Mouse (Mus musculus) heart, postnatal 0 days (tissue): ENCODE results near the gene Frmd8.
"Not testable (repeated sequence)": the region's sequence is repeated elsewhere in the genome, so short reads cannot be mapped to it uniquely, and the experiment has no call there.

Experiments used
- CTCF ChIP-seq: IDR thresholded peaks from 2 replicates; pipeline ENCODE4 v1.5.1; 2016; ENCODE audit warnings: antibody characterized with exemption, control low read depth, low read depth
- EP300 ChIP-seq: IDR thresholded peaks from 2 replicates; pipeline ENCODE4 v1.6.1; 2016; ENCODE audit warnings: antibody characterized with exemption, low read depth

GRCm38 (mm10) chr19:5882079-5882478 is 7.0 kb upstream of the Frmd8 start:
- TF ChIP-seq CTCF, EP300: not testable (repeated sequence)
